Mouse (Mus musculus) skeletal muscle tissue, postnatal 0 days (tissue): ENCODE results near the gene Slc7a15. TPM values are rescaled to one million over a fixed set of nuclear protein-coding genes. Genes with fewer than 3 reads are reported as not detected.

ENCODE experiments used
- polyA plus RNA-seq: library from polyadenylated mRNA; unstranded; fragments of >200 nt; fragmentation: Nextera tagmentation; extraction: Ambion mirVana; gene quantifications from 2 replicates; pipeline ENCODE4 v1.2.1, GENCODE M21; 2015

The Slc7a15 gene
- polyA plus RNA-seq = 0.17 TPM in 1 of 2 replicates, not detected in the other

DNA sequence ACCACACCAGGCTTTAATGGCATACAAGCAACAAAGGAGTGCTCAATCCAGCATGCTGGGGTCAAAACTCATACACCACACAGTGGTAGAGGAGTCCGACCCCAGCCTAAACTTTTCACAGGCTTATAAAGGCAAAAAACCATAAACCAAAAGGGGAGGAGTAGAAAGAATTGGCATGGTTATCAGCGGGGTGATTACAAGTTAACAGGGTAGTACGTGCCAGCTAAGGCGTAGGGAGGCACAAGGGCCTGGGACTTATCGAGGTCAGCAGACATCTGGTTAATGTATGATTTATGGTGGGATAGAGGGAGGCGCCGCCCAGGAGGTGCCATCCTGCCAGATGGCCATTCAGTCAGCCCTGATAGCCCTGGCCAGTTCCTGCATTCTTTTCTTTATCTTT, at the start of gene Slc7a15:
TSS of gene Slc7a15 (minus strand) at position 101 of the 400 bp plus-strand sequence.

GRCm38 (mm10) chr12:8499871-8500596, 98.8 kb downstream of the Slc7a15 start, which contains the start of gene Rhob:
TSS of gene Rhob (minus strand) at chr12:8500009.

Other genes starting within 250 kb of the Slc7a15 start
- gene Rhob, start 99.1 kb downstream of the Slc7a15 start, polyA plus RNA-seq = 37.7 and 47.1 TPM in 2 replicates
- gene Pum2, start 75.1 kb upstream of the Slc7a15 start, polyA plus RNA-seq = 14.8 and 17.0 TPM in 2 replicates
- gene Sdc1, start 172.3 kb upstream of the Slc7a15 start, polyA plus RNA-seq = 19.1 and 29.4 TPM in 2 replicates